Mouse (Mus musculus) limb, embryonic 10.5 days (tissue): ENCODE results near the gene Dock9. TPM values are rescaled to one million over a fixed set of nuclear protein-coding genes. Genes with fewer than 3 reads are reported as not detected.

Source experiments
- DNase-seq: peaks from one replicate; pipeline ENCODE4 v3.0.0-alpha.2; 2017; ENCODE audit warnings: low spot score
- H3K27ac ChIP-seq: fragments of 300-500 bp; sonication (generic); 2 replicates; pipeline ENCODE4 v1.5.1; 2016; ENCODE audit warnings: mild to moderate bottlenecking
- H3K27me3 ChIP-seq: fragments of 300-500 bp; sonication (generic); 2 replicates; pipeline ENCODE4 v1.6.1; 2016; ENCODE audit warnings: low read depth, mild to moderate bottlenecking; ENCODE audit not compliant: poor library complexity, severe bottlenecking
- H3K36me3 ChIP-seq: fragments of 300-500 bp; sonication (generic); 2 replicates; pipeline ENCODE4 v1.6.1; 2016; ENCODE audit warnings: mild to moderate bottlenecking, moderate library complexity
- H3K4me1 ChIP-seq: fragments of 300-500 bp; sonication (generic); 2 replicates; pipeline ENCODE4 v1.6.1; 2016
- H3K4me3 ChIP-seq: fragments of 300-500 bp; sonication (generic); 2 replicates; pipeline ENCODE4 v1.5.1; 2016; ENCODE audit warnings: mild to moderate bottlenecking, moderate library complexity
- H3K9me3 ChIP-seq: fragments of 300-500 bp; sonication (generic); replicated peaks from 2 replicates; pipeline ENCODE4 v1.6.1; 2016; ENCODE audit warnings: mild to moderate bottlenecking
- WGBS: fragments of 180-500 bp; shearing (Covaris S2); methylation state at CpG from one replicate; pipeline ENCODE4 v1.1.7; 2016; 5-methylcytosine and 5-hydroxymethylcytosine counted together
- polyA plus RNA-seq: library from polyadenylated mRNA; unstranded; fragments of >200 nt; fragmentation: Nextera tagmentation; extraction: Ambion mirVana; gene quantifications from 2 replicates; pipeline ENCODE4 v1.2.1, GENCODE M21; 2016

The Dock9 gene
- polyA plus RNA-seq, 1 experiment from 2014 or later, result 4.0 TPM

- no peaks in the 10 kb centered on the region for H3K9me3 ChIP-seq
- 84% methylated on average over 2 of the region's 2 CpGs for WGBS
- DNase-seq, result no peak
- H3K4me1 ChIP-seq, result peaks cover 15% of the 10 kb centered on the region
- H3K36me3 ChIP-seq, result no peaks in the 10 kb centered on the region
- H3K4me3 ChIP-seq, result no peak overlapping the region
- peaks cover 37% of the 10 kb centered on the region for H3K27me3 ChIP-seq
- H3K27ac ChIP-seq, result no peak overlapping the region
These were observed 288.7 kb downstream of the Dock9 start for GRCm38 (mm10) chr14:121508929-121509328.

- H3K36me3 ChIP-seq, result no peaks in the 10 kb centered on the region
- H3K4me1 ChIP-seq, result peaks cover 15% of the 10 kb centered on the region
- DNase-seq, result no peak
- H3K4me3 ChIP-seq, result no peak overlapping the region
- H3K27me3 ChIP-seq, result peaks cover 60% of the 10 kb centered on the region
- H3K9me3 ChIP-seq, result no peaks in the 10 kb centered on the region
- WGBS, result 10% methylated on average over 6 of the region's 6 CpGs
- H3K27ac ChIP-seq, result no peak overlapping the region
These were observed 291.3 kb downstream of the Dock9 start for GRCm38 (mm10) chr14:121506336-121506735.

- DNase-seq, result no peak
- Histone ChIP-seq H3K4me1 (peaks cover 15% of the 10 kb centered on the region), H3K4me3 (no peak overlapping the region), H3K36me3 (no peaks in the 10 kb centered on the region), H3K27ac (no peak overlapping the region), H3K27me3 (peaks cover 60% of the 10 kb centered on the region), H3K9me3 (no peaks in the 10 kb centered on the region)
- WGBS, result 31% methylated on average over 9 of the region's 9 CpGs
These were observed 292.2 kb downstream of the Dock9 start for GRCm38 (mm10) chr14:121505485-121505860.

- peak; percentile 36 for DNase-seq
- Histone ChIP-seq H3K27me3 (peaks cover 60% of the 10 kb centered on the region), H3K4me3 (peak within 1 kb of the TSS; percentile 21; the same call in 1 of the 2 replicates), H3K4me1 (peaks cover 15% of the 10 kb centered on the region), H3K9me3 (no peaks in the 10 kb centered on the region), H3K27ac (no peak within 1 kb of the TSS), H3K36me3 (no peaks in the 10 kb centered on the region)
- WGBS, result 11% methylated on average over 33 of the region's 33 CpGs
These were observed 292.7 kb downstream of the Dock9 start, which contains the start of gene Slc15a1 for GRCm38 (mm10) chr14:121504781-121505484. Slc15a1 (minus strand) TSS chr14:121505252.

- WGBS, result 82% methylated on average over 2 of the region's 2 CpGs
- H3K36me3 ChIP-seq, result no peaks in the 10 kb centered on the region
- H3K9me3 ChIP-seq, result no peaks in the 10 kb centered on the region
- no peak overlapping the region for H3K4me3 ChIP-seq
- no peak overlapping the region for H3K27ac ChIP-seq
- peaks cover 7% of the 10 kb centered on the region for H3K4me1 ChIP-seq
- no peak for DNase-seq
- peaks cover 40% of the 10 kb centered on the region for H3K27me3 ChIP-seq
These were observed 297.1 kb downstream of the Dock9 start for GRCm38 (mm10) chr14:121500577-121500976.

- Histone ChIP-seq H3K36me3 (no peaks in the 10 kb centered on the region), H3K27me3 (peaks cover 32% of the 10 kb centered on the region)
- 86% methylated on average over 1 of the region's 1 CpGs for WGBS
These were observed 297.9 kb downstream of the Dock9 start for GRCm38 (mm10) chr14:121499769-121500168.

GRCm38 (mm10) chr14:121497800-121498199, 299.8 kb downstream of the Dock9 start:
- Histone ChIP-seq H3K9me3 (no peaks in the 10 kb centered on the region), H3K4me3 (no peak overlapping the region), H3K27me3 (peaks cover 13% of the 10 kb centered on the region), H3K4me1 (peaks cover 2% of the 10 kb centered on the region; the same call in 1 of the 2 replicates), H3K27ac (no peak overlapping the region), H3K36me3 (no peaks in the 10 kb centered on the region)
- DNase-seq, result no peak
- WGBS, result 85% methylated on average over 1 of the region's 1 CpGs

More at GRCm38 (mm10) chr14:121499769-121500168, 297.9 kb downstream of the Dock9 start:
- Histone ChIP-seq H3K9me3 (no peaks in the 10 kb centered on the region), H3K4me3 (no peak overlapping the region), H3K4me1 (peaks cover 2% of the 10 kb centered on the region), H3K27ac (no peak overlapping the region)
- DNase-seq, result no peak

GRCm38 (mm10) chr14:121495741-121496140, 301.9 kb downstream of the Dock9 start:
- H3K27ac ChIP-seq, result no peak overlapping the region
- H3K4me1 ChIP-seq, result peaks cover 9% of the 10 kb centered on the region; the same call in 1 of the 2 replicates

GRCm38 (mm10) chr14:121495120-121495519, 302.5 kb downstream of the Dock9 start:
- WGBS, result 86% methylated on average over 2 of the region's 2 CpGs
- DNase-seq, result no peak
- no peak overlapping the region for H3K27ac ChIP-seq

More at GRCm38 (mm10) chr14:121495741-121496140, 301.9 kb downstream of the Dock9 start:
- WGBS, result 83% methylated on average over 4 of the region's 4 CpGs
- no peak for DNase-seq
- Histone ChIP-seq H3K9me3 (no peaks in the 10 kb centered on the region), H3K36me3 (no peaks in the 10 kb centered on the region), H3K27me3 (no peaks in the 10 kb centered on the region), H3K4me3 (no peak overlapping the region)

GRCm38 (mm10) chr14:121494238-121494637, 303.4 kb downstream of the Dock9 start:
- H3K27me3 ChIP-seq, result no peaks in the 10 kb centered on the region
- no peaks in the 10 kb centered on the region for H3K9me3 ChIP-seq
- WGBS, result 57% methylated on average over 2 of the region's 2 CpGs

More at GRCm38 (mm10) chr14:121495120-121495519, 302.5 kb downstream of the Dock9 start:
- no peaks in the 10 kb centered on the region for H3K27me3 ChIP-seq
- peaks cover 9% of the 10 kb centered on the region; the same call in 1 of the 2 replicates for H3K4me1 ChIP-seq
- H3K9me3 ChIP-seq, result no peaks in the 10 kb centered on the region
- no peaks in the 10 kb centered on the region for H3K36me3 ChIP-seq
- no peak overlapping the region for H3K4me3 ChIP-seq

GRCm38 (mm10) chr14:121493712-121494111, 303.9 kb downstream of the Dock9 start:
- WGBS, result 73% methylated on average over 3 of the region's 3 CpGs
- DNase-seq, result no peak
- Histone ChIP-seq H3K36me3 (no peaks in the 10 kb centered on the region), H3K27ac (no peak overlapping the region), H3K4me1 (peaks cover 9% of the 10 kb centered on the region; the same call in 1 of the 2 replicates), H3K4me3 (no peak overlapping the region), H3K27me3 (no peaks in the 10 kb centered on the region), H3K9me3 (no peaks in the 10 kb centered on the region)

More at GRCm38 (mm10) chr14:121494238-121494637, 303.4 kb downstream of the Dock9 start:
- no peaks in the 10 kb centered on the region for H3K36me3 ChIP-seq
- no peak overlapping the region for H3K27ac ChIP-seq
- DNase-seq, result no peak
- H3K4me3 ChIP-seq, result no peak overlapping the region
- peaks cover 9% of the 10 kb centered on the region; the same call in 1 of the 2 replicates for H3K4me1 ChIP-seq

GRCm38 (mm10) chr14:121492328-121492727, 305.3 kb downstream of the Dock9 start:
- no peak for DNase-seq
- Histone ChIP-seq H3K4me3 (no peak overlapping the region), H3K27ac (no peak overlapping the region), H3K27me3 (no peaks in the 10 kb centered on the region), H3K9me3 (no peaks in the 10 kb centered on the region), H3K36me3 (no peaks in the 10 kb centered on the region), H3K4me1 (peaks cover 9% of the 10 kb centered on the region; the same call in 1 of the 2 replicates)
- WGBS, result 81% methylated on average over 8 of the region's 8 CpGs
